Mouse (Mus musculus) mouse trophoblast stem cell (cell line): ENCODE measurements at regions not wholly inside any gene's neighbourhood (a gene's known extent, or its start where the extent isn't known, plus 50 kb on each side); places are given as distances from the start of the nearest gene placed in this dataset.
"Not testable (repeated sequence)": the region's sequence is repeated elsewhere in the genome, so short reads cannot be mapped to it uniquely, and the experiment has no call there.

Source experiments
- in situ Hi-C, 2 experiments: fragments of 300-500 bp; cut with MseI, MboI; formaldehyde crosslinking; loops; 2 replicates in 1 of 2; 3 replicates in 1 of 2; pipeline ENCODE4 v1.15.1; 2025

GRCm38 (mm10) chr12:74825664-74826063 is 351.5 kb downstream of the Kcnh5 start:
- in situ Hi-C loops = no loop called here

GRCm38 (mm10) chr12:74824735-74825494 is 352.2 kb downstream of the Kcnh5 start:
- in situ Hi-C loops = no loop called here

- in situ Hi-C loops = not testable (repeated sequence)
Observed at GRCm38 (mm10) chr12:74816181-74816580, 361.0 kb downstream of the Kcnh5 start.

GRCm38 (mm10) chr12:74808571-74808970 is 368.6 kb downstream of the Kcnh5 start:
- in situ Hi-C loops = not testable (repeated sequence)

GRCm38 (mm10) chr12:74807926-74808325 is 369.2 kb downstream of the Kcnh5 start:
- in situ Hi-C loops = not testable (repeated sequence)

- in situ Hi-C loops = no loop called here
Observed at GRCm38 (mm10) chr12:74803740-74804512, 373.2 kb downstream of the Kcnh5 start.

GRCm38 (mm10) chr12:74792036-74792435 is 385.1 kb downstream of the Kcnh5 start:
- in situ Hi-C loops = no loop called here

- in situ Hi-C loops = no loop called here
Observed at GRCm38 (mm10) chr12:74762284-74762683, 414.8 kb downstream of the Kcnh5 start.

- in situ Hi-C loops = no loop called here
Observed at GRCm38 (mm10) chr12:74745051-74745450, 428.9 kb upstream of the Gm11042 start.

GRCm38 (mm10) chr12:74728866-74729265 is 412.7 kb upstream of the Gm11042 start:
- in situ Hi-C loops = no loop called here

GRCm38 (mm10) chr12:74679149-74679548 is 363.0 kb upstream of the Gm11042 start:
- in situ Hi-C loops = no loop called here

GRCm38 (mm10) chr12:74677835-74678234 is 361.6 kb upstream of the Gm11042 start:
- in situ Hi-C loops = no loop called here

- in situ Hi-C loops = no loop called here
Observed at GRCm38 (mm10) chr12:74658406-74658805, 342.2 kb upstream of the Gm11042 start.

- in situ Hi-C loops = no loop called here
Observed at GRCm38 (mm10) chr12:74657036-74657648, 340.9 kb upstream of the Gm11042 start.

GRCm38 (mm10) chr12:74651256-74651655 is 335.1 kb upstream of the Gm11042 start:
- in situ Hi-C loops = no loop called here

GRCm38 (mm10) chr12:74632827-74633226 is 316.6 kb upstream of the Gm11042 start:
- in situ Hi-C loops = no loop called here

- in situ Hi-C loops = no loop called here
Observed at GRCm38 (mm10) chr12:74595208-74595607, 279.0 kb upstream of the Gm11042 start.

- in situ Hi-C loops = loop anchor here (25.0 kb wide), 1 partner anchor 217 kb away; no protein-coding TSS in a partner anchor
Observed at GRCm38 (mm10) chr12:74554599-74554998, 238.4 kb upstream of the Gm11042 start.

GRCm38 (mm10) chr12:74544172-74544571 is 228.0 kb upstream of the Gm11042 start:
- in situ Hi-C loops = no loop called here

GRCm38 (mm10) chr12:74534882-74535281 is 218.7 kb upstream of the Gm11042 start:
- in situ Hi-C loops = no loop called here

- in situ Hi-C loops = no loop called here
Observed at GRCm38 (mm10) chr12:74528983-74529566, 212.9 kb upstream of the Gm11042 start.

- in situ Hi-C loops = no loop called here
Observed at GRCm38 (mm10) chr12:74527190-74527621, 211.0 kb upstream of the Gm11042 start.
